Mouse (Mus musculus) liver, embryonic 14.5 days (tissue): Measurements from ENCODE around the gene Ubl7. TPM values are rescaled to one million over a fixed set of nuclear protein-coding genes. Genes with fewer than 3 reads are reported as not detected.

Experiments used
- ATAC-seq: fragments of 200-750 bp; cut with Nextera tagmentation; 2 replicates; pipeline ENCODE4 v1.8.0; 2017; ENCODE audit warnings: moderate number of reproducible peaks, mild to moderate bottlenecking, moderate library complexity; ENCODE audit not compliant: insufficient read depth
- DNase-seq, 3 experiments: peaks; one replicate each; pipeline ENCODE4 v3.0.0-alpha.2; 2012 to 2013; ENCODE audit warnings: low read depth in 3 of 3, low spot score in 3 of 3
- H3K27ac ChIP-seq: fragments of 300-500 bp; sonication (generic); 2 replicates; pipeline ENCODE4 v1.5.1; 2014; ENCODE audit warnings: moderate library complexity, mild to moderate bottlenecking, control low read depth, inconsistent platforms
- H3K27me3 ChIP-seq: fragments of 300-500 bp; sonication (generic); 2 replicates; pipeline ENCODE4 v1.6.1; 2014; ENCODE audit warnings: mild to moderate bottlenecking, low read length, moderate library complexity; ENCODE audit not compliant: control insufficient read depth, insufficient read depth
- H3K36me3 ChIP-seq: fragments of 300-500 bp; sonication (generic); replicated peaks from 2 replicates; pipeline ENCODE4 v1.6.1; 2014; ENCODE audit warnings: low read depth; ENCODE audit not compliant: control insufficient read depth, insufficient read depth
- H3K4me1 ChIP-seq, 2 experiments: fragments of 200-500 bp in 1 of 2; fragments of 300-500 bp in 1 of 2; sonication (generic) in 1 of 2; replicated peaks; 2 replicates each; pipeline ENCODE4 v1.6.1; 2012 to 2014; ENCODE audit warnings: antibody characterized with exemption in 1 of 2, inconsistent platforms in 1 of 2, low read length in 1 of 2; ENCODE audit not compliant: control insufficient read depth in 2 of 2, insufficient read depth in 2 of 2
- H3K4me2 ChIP-seq: fragments of 300-500 bp; sonication (generic); 2 replicates; pipeline ENCODE4 v1.6.1; 2014; ENCODE audit warnings: low read depth, mild to moderate bottlenecking, control low read depth, moderate library complexity
- H3K4me3 ChIP-seq, 2 experiments: fragments of 200-500 bp in 1 of 2; fragments of 300-500 bp in 1 of 2; sonication (generic) in 1 of 2; 2 replicates each; pipeline ENCODE4 v1.5.1; 2012 to 2014; ENCODE audit warnings: low read depth in 2 of 2, low read length in 2 of 2, mild to moderate bottlenecking in 2 of 2, control low read depth in 1 of 2, inconsistent platforms in 1 of 2, moderate library complexity in 1 of 2; ENCODE audit not compliant: insufficient read depth in 1 of 2
- H3K9ac ChIP-seq: fragments of 300-500 bp; sonication (generic); replicated peaks from 2 replicates; pipeline ENCODE4 v1.6.1; 2014; ENCODE audit warnings: mild to moderate bottlenecking, control low read depth, moderate library complexity
- H3K9me3 ChIP-seq: fragments of 300-500 bp; sonication (generic); 2 replicates; pipeline ENCODE4 v1.6.1; 2016; ENCODE audit warnings: low read length, mixed read lengths; ENCODE audit not compliant: control insufficient read depth
- CTCF ChIP-seq: IDR thresholded peaks from 2 replicates; pipeline ENCODE4 v1.5.1; 2016; ENCODE audit warnings: antibody characterized with exemption, low read depth, control low read depth
- EP300 ChIP-seq: IDR thresholded peaks from 2 replicates; pipeline ENCODE4 v1.6.1; 2016; ENCODE audit warnings: antibody characterized with exemption, low read depth
- WGBS: fragments of 180-500 bp; shearing (Covaris S2); extraction: QIAGEN DNeasy Blood & Tissue Kit; methylation state at CpG from one replicate; pipeline ENCODE4 v1.1.7; 2014; ENCODE audit not compliant: insufficient replicate concordance; 5-methylcytosine and 5-hydroxymethylcytosine counted together
- polyA plus RNA-seq, 2 experiments: library from polyadenylated mRNA; depleted of rRNA in 1 of 2; stranded (reverse) in 1 of 2; unstranded in 1 of 2; fragments of >200 nt; fragmentation: Nextera tagmentation in 1 of 2; extraction: Ambion mirVana in 1 of 2; gene quantifications; 2 replicates each; pipeline versions ENCODE4 v1.2.1 to v1.2.3; 2012 to 2014

Ubl7 gene
- polyA plus RNA-seq, 2 experiments: 25.4 to 44.8 TPM

DNA sequence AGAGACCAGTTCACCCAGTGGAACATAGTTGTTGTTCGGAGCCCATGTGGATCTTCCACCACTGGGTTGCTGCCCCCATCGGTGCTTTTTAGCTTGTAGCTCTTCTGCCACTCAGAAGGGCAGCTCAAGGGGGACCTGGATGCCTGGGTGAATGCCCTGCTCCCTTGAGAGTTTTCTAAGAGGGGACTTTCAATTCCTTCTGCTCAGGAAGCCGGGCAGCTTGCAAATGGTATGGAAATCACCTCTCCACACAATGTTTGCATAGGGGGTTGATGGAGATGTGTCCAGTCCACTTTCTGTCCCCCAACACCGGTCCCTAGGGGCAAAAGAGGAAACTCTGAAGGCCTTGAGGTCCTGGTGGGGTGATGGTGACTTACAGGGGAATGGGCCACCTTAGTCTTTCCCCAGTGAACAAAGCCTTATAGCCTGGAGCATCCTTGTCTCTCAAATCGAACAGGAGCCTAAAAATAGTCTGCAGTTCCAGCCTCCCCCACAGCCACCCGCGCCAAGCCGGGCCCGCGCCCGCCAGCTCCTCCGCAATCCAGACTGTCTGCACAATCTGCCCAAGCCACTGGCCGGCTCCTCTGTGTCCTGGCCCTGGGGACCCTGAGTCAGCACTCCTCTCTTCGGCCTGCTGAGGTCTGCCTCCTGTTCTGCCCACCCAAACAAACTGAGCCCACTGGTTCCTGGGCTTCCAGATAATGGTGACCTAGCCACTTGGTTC is 56.6 kb downstream of the Ubl7 start:
- no peaks in the 10 kb centered on the region for H3K36me3 ChIP-seq
- 59% methylated on average over 14 of the region's 14 CpGs for WGBS
- no peak overlapping the region for H3K27ac ChIP-seq
- no peaks in the 10 kb centered on the region; a peak in 1 of 4 replicates for H3K4me1 ChIP-seq
- ATAC-seq (no peak), DNase-seq (no peak)
- no peaks in the 10 kb centered on the region for H3K9me3 ChIP-seq
- no peak overlapping the region for H3K4me2 ChIP-seq
- H3K27me3 ChIP-seq: no peaks in the 10 kb centered on the region
- no peak overlapping the region for H3K4me3 ChIP-seq
- no peak overlapping the region for H3K9ac ChIP-seq
- TF ChIP-seq EP300 (no peak), CTCF (no peak)

DNA sequence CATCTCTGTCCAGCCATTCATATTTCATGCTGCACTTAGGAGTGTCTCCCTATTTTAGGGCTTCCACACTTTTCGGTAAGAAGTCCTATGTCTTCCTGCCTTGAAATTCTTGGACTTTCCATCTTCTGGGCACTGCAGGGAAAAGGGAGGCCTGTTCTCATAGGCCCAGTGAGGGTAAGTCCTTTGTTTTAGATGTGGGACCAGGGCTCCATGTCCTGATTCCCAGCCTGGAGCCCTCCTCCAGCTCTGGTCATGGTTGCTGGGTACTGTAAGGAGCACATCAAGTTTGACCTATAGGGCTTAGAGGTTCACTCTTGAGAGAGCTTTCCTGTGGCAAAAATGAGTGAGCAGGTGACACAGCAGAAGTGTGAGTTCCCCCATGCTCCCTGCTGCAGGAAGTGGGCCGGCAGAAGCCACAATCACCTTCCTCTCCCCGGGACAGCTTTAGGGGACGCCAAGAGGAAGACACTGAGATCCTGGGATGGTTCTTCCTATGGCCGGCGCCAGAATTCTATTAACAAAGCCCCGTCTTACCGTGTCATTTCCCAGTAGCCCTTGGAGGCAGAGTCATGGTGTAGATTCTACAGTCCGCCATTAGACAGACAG is 57.5 kb downstream of the Ubl7 start:
- no peak for TF ChIP-seq CTCF
- TF ChIP-seq EP300: no peak
- ATAC-seq (no peak), DNase-seq (no peak)
- WGBS: 34% methylated on average over 9 of the region's 9 CpGs
- no peak overlapping the region for H3K27ac ChIP-seq
- H3K4me1 ChIP-seq: peaks cover 0 to 4% of the 10 kb centered on the region in 2 experiments; a peak in 2 of 4 replicates
- H3K9me3 ChIP-seq: no peaks in the 10 kb centered on the region
- no peak overlapping the region for H3K4me2 ChIP-seq
- H3K9ac ChIP-seq: no peak overlapping the region
- no peak overlapping the region for H3K4me3 ChIP-seq
- H3K27me3 ChIP-seq: no peaks in the 10 kb centered on the region
- no peaks in the 10 kb centered on the region for H3K36me3 ChIP-seq

- Histone ChIP-seq H3K36me3 (no peaks in the 10 kb centered on the region), H3K4me1 (peaks cover 0 to 4% of the 10 kb centered on the region in 2 experiments; a peak in 2 of 4 replicates), H3K4me3 (no peak overlapping the region), H3K9me3 (no peaks in the 10 kb centered on the region), H3K27ac (no peak overlapping the region), H3K27me3 (no peaks in the 10 kb centered on the region), H3K4me2 (no peak overlapping the region), H3K9ac (no peak overlapping the region)
- ATAC-seq: no peak
- DNase-seq: no peak
- whole genome bisulfite sequencing: 57% methylated on average over 8 of the region's 8 CpGs
- TF ChIP-seq CTCF: no peak
- no peak for TF ChIP-seq EP300
Observed at GRCm38 (mm10) chr9:57968783-57969542, 58.2 kb downstream of the Ubl7 start.

DNA sequence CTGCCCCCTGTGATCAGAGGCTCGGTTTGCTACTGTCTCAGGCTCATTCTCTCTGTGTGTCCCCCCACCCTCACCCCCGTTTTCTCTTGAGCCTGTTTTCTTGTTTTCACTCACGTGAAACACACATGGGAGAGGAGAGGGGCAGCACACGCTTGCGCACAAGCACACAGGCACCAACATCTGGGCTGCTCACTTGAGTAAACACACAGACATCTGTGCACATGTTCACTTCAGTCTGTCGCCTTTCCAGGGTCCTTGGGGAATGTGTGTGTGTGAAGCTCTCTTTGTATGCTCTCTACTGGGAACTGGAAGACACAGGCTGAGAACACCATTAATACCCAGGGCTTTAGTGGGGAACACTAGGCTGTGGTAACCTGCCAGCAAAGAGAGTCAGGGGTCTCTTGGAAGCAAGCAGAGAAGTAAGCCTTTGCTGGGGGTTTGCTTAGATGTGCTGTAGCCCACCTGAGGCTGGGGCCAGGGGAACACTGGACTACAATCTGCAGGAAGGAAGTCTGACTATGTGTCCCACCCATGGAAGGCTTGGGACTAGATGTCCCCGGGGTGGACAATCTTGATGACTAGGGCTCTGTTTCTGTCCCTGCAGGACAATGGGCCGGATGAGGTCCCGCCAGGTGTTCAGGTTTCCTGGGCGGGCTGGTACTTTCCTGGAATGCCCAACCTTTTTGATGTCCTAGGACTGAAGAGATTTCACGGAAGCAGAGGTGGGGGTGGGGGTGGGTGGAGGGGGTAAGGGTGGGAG is 59.1 kb downstream of the Ubl7 start:
- no peak overlapping the region for H3K27ac ChIP-seq
- no peak for DNase-seq
- no peaks in the 10 kb centered on the region for H3K27me3 ChIP-seq
- H3K9ac ChIP-seq: no peak overlapping the region
- TF ChIP-seq EP300 (no peak), CTCF (no peak)
- no peaks in the 10 kb centered on the region for H3K36me3 ChIP-seq
- no peak overlapping the region for H3K4me2 ChIP-seq
- H3K9me3 ChIP-seq: no peaks in the 10 kb centered on the region
- no peak for ATAC-seq
- WGBS: 53% methylated on average over 11 of the region's 11 CpGs
- peaks cover 0 to 4% of the 10 kb centered on the region in 2 experiments; a peak in 2 of 4 replicates for H3K4me1 ChIP-seq
- no peak overlapping the region for H3K4me3 ChIP-seq
